Mouse (Mus musculus) urinary bladder, postnatal 0 days (tissue): Measurements from ENCODE around the gene Rhebl1. TPM values are rescaled to one million over a fixed set of nuclear protein-coding genes. Genes with fewer than 3 reads are reported as not detected.

ENCODE experiments used
- polyA plus RNA-seq: library from polyadenylated mRNA; unstranded; fragments of >200 nt; fragmentation: Nextera tagmentation; extraction: Ambion mirVana; gene quantifications from 2 replicates; pipeline ENCODE4 v1.2.1, GENCODE M21; 2015

The Rhebl1 gene
- polyA plus RNA-seq, result 3.6 TPM in 2 replicates

GRCm38 (mm10) chr15:98893940-98894745 lies at the start of gene Rhebl1:
Gene Rhebl1, minus strand, starts transcription at chr15:98894540.

GRCm38 (mm10) chr15:98934217-98934839 lies 40.0 kb upstream of the Rhebl1 start, which contains the start of gene Tuba1b:
Gene Tuba1b, minus strand, starts transcription at chr15:98934565.

GRCm38 (mm10) chr15:98917538-98918498 lies 23.5 kb upstream of the Rhebl1 start, which contains the start of gene Lmbr1l:
Gene Lmbr1l, minus strand, starts transcription at chr15:98918231.

GRCm38 (mm10) chr15:98897928-98898800 lies 3.8 kb upstream of the Rhebl1 start, which contains the start of gene Dhh:
Gene Dhh, minus strand, starts transcription at chr15:98898540.

GRCm38 (mm10) chr15:98871070-98871915 lies 23.0 kb downstream of the Rhebl1 start, which contains the start of gene Kmt2d:
Gene Kmt2d, minus strand, starts transcription at chr15:98871204.

GRCm38 (mm10) chr15:98830736-98831683 lies 63.3 kb downstream of the Rhebl1 start, which contains the start of gene Prkag1:
Gene Prkag1, minus strand, starts transcription at chr15:98831521.

Other genes with a start within 250 kb of the Rhebl1 start
- gene Ddx23, start 231.6 kb downstream of the Rhebl1 start, polyA plus RNA-seq, result 11.6 and 12.9 TPM in 2 replicates
- 0.63 and 1.3 TPM in 2 replicates for gene Rnd1, start 217.1 kb downstream of the Rhebl1 start, polyA plus RNA-seq
- 4.9 and 5.3 TPM in 2 replicates for gene Ccdc65, start 186.3 kb downstream of the Rhebl1 start, polyA plus RNA-seq
- gene Fkbp11, start 166.3 kb downstream of the Rhebl1 start, polyA plus RNA-seq, result 39.2 and 42.9 TPM in 2 replicates
- 24.2 and 25.3 TPM in 2 replicates for gene Arf3, start 131.3 kb downstream of the Rhebl1 start, polyA plus RNA-seq
- 0.58 and 1.1 TPM in 2 replicates for gene Wnt10b, start 116.4 kb downstream of the Rhebl1 start, polyA plus RNA-seq
- 0.12 TPM in 1 of 2 replicates, not detected in the other for gene Wnt1, start 104.7 kb downstream of the Rhebl1 start, polyA plus RNA-seq
- gene Ddn, start 85.0 kb downstream of the Rhebl1 start, polyA plus RNA-seq, result not detected in 2 replicates
- 54.6 and 55.4 TPM in 2 replicates for gene Prkag1, start 63.0 kb downstream of the Rhebl1 start, polyA plus RNA-seq
- 5.1 TPM in 2 replicates for gene Kmt2d, start 23.3 kb downstream of the Rhebl1 start, polyA plus RNA-seq
- gene Dhh, start 4.0 kb upstream of the Rhebl1 start, polyA plus RNA-seq, result 0.48 and 0.96 TPM in 2 replicates
- 8.2 and 10.4 TPM in 2 replicates for gene Lmbr1l, start 23.7 kb upstream of the Rhebl1 start, polyA plus RNA-seq
- 735 and 945 TPM in 2 replicates for gene Tuba1b, start 40.0 kb upstream of the Rhebl1 start, polyA plus RNA-seq
- gene Gm49450, start 59.0 kb upstream of the Rhebl1 start, polyA plus RNA-seq, result not detected in 2 replicates
- gene Tuba1a, start 59.2 kb upstream of the Rhebl1 start, polyA plus RNA-seq, result 867 and 1,181 TPM in 2 replicates
- 157 and 169 TPM in 2 replicates for gene Tuba1c, start 135.4 kb upstream of the Rhebl1 start, polyA plus RNA-seq
- 2.2 TPM in 2 replicates for gene Prph, start 160.6 kb upstream of the Rhebl1 start, polyA plus RNA-seq
- gene Troap, start 180.0 kb upstream of the Rhebl1 start, polyA plus RNA-seq, result 4.6 and 6.8 TPM in 2 replicates
- gene C1ql4, start 193.3 kb upstream of the Rhebl1 start, polyA plus RNA-seq, result not detected in 2 replicates
- 0.11 TPM in 1 of 2 replicates, not detected in the other for gene Dnajc22, start 198.6 kb upstream of the Rhebl1 start, polyA plus RNA-seq
- 12.4 and 13.7 TPM in 2 replicates for gene Spats2, start 231.4 kb upstream of the Rhebl1 start, polyA plus RNA-seq